26 mouse cellular contexts compared by ENCODE assay signal in the genomic region with DNA sequence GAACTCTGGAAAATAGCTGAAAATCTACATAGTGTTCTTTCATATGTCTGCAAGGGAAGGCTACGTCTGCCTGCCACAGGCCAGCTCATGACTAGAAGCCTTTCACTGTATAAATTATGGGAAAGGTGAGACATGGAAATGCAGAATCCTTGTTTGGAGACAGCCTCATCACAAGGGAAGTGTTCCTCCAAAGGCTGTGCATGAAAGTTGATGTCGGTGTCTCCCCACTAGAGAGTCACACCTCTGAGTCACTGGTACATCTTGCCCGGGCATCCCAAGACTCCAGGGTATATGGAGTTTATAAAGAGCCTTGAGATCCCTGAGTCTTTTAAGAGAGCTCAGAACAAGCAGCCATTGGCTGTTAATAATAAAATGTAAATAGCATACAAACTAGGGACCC. TPM values are rescaled to one million over a fixed set of nuclear protein-coding genes. Genes with fewer than 3 reads are reported as not detected.
DNase-seq lines count a peak whose midpoint lies in the region; ATAC-seq and TF ChIP-seq lines count a peak whose summit lies in the region.
"Had no signal": no experiment of that assay in that cellular context is flagged by ENCODE, and none has a peak within 500 bp of the region (broad histone marks: within the 10 kb centered on the region; RNA-seq: fewer than 3 reads in every experiment).

No protein-coding gene starts in this region.

- ATAC-seq in frontal cortex, adult (ENCODE audit: low TSS enrichment), result peak; percentile 68
- ATAC-seq: activated CD4-positive, CD25-positive, alpha-beta regulatory T cell, adult 4 months; CD4-positive, CD25-positive, alpha-beta regulatory T cell, adult 4 months; Patski had no signal

- no peak overlapping the region for H3K27ac ChIP-seq in gastrocnemius, adult 2 months

- intact Hi-C loops in gastrocnemius, adult 2 months (cut with DNase I), result no loop called here

- no peak for DNase-seq in frontal cortex, postnatal 10 days (ENCODE audit: low spot score in 2 of 2)
- DNase-seq in right cerebral cortex, adult 18-20 months, result peak; percentile 29
- DNase-seq in right cerebral cortex, adult 2 months (ENCODE audit: low spot score in 2 of 2), result no peak
- DNase-seq in brain, adult 2 months (ENCODE audit: low read depth, low spot score), result peak; percentile 68
- DNase-seq in gastrocnemius, adult 2 months, result no peak
- DNase-seq: adrenal gland, adult 2 months; adrenal gland, adult 8-10 months; adrenal gland, postnatal 10 days; adrenal gland, postnatal 14 days; adrenal gland, postnatal 25 days; adrenal gland, postnatal 36 days; B cell, adult 2 months; cerebellum, adult 11 months; cerebellum, adult 11-12 months; cerebellum, adult 18-20 months; cerebellum, adult 2 months had no signal

- TF ChIP-seq CTCF in gastrocnemius, adult 2 months (IDR thresholded peaks at IDR 0.05), result no peak

- no peak overlapping the region for H3K4me3 ChIP-seq in gastrocnemius, adult 2 months

RNA-seq across cellular contexts. Expression of gene Otos, which starts 4.5 kb away (rescaled TPM):
- not detected for total RNA-seq in gastrocnemius, adult 2 months (2021)
- total RNA-seq: adrenal gland, adult 18-20 months; adrenal gland, adult 2 months; adrenal gland, postnatal 10 days; adrenal gland, postnatal 14 days; adrenal gland, postnatal 25 days; adrenal gland, postnatal 36 days; CH12.LX; ES-E14 had no signal

RNA-seq across cellular contexts. Expression of gene Cops9, which starts 11.4 kb away (rescaled TPM):
- total RNA-seq in gastrocnemius, adult 2 months (2021), result 100 to 1,000 TPM; 171 to 192 TPM

RNA-seq across cellular contexts. Expression of gene Olfr12, which starts 35.6 kb away (rescaled TPM):
- not detected for total RNA-seq in gastrocnemius, adult 2 months (2021)
- total RNA-seq: adrenal gland, adult 18-20 months; adrenal gland, adult 2 months; adrenal gland, adult 8-10 months; adrenal gland, postnatal 10 days; adrenal gland, postnatal 14 days; adrenal gland, postnatal 25 days; adrenal gland, postnatal 36 days; adrenal gland, postnatal 4 days; MEL had no signal

RNA-seq across cellular contexts. Expression of gene Olfr1410, which starts 47.6 kb away (rescaled TPM):
- not detected for total RNA-seq in gastrocnemius, adult 2 months (2021)
- total RNA-seq: adrenal gland, adult 18-20 months; adrenal gland, adult 2 months; adrenal gland, adult 8-10 months; adrenal gland, postnatal 10 days; adrenal gland, postnatal 14 days; adrenal gland, postnatal 25 days; adrenal gland, postnatal 36 days; adrenal gland, postnatal 4 days; MEL had no signal

RNA-seq across cellular contexts. Expression of gene Olfr1411, which starts 59.0 kb away (rescaled TPM):
- total RNA-seq in gastrocnemius, adult 2 months (2021), result not detected
- total RNA-seq: adrenal gland, adult 18-20 months; adrenal gland, adult 2 months; adrenal gland, adult 8-10 months; adrenal gland, postnatal 10 days; adrenal gland, postnatal 14 days; adrenal gland, postnatal 25 days; adrenal gland, postnatal 36 days; adrenal gland, postnatal 4 days; CH12.LX; ES-E14; G1E; MEL had no signal

Comparison
In these comparisons a context has a peak if more than half of its experiments do, and no peak if none do; other contexts are left out.
1. DNase-seq: peak in right cerebral cortex, adult 18-20 months (single experiment) and brain, adult 2 months (single experiment); none in frontal cortex, postnatal 10 days (0 of 2), right cerebral cortex, adult 2 months (0 of 2) and gastrocnemius, adult 2 months (single experiment).